Mouse (Mus musculus) liver, embryonic 14.5 days (tissue): ENCODE measurements around the gene Ccdc120.

ENCODE experiments used
- CTCF ChIP-seq: IDR thresholded peaks from 2 replicates; pipeline ENCODE4 v1.5.1; 2016; ENCODE audit warnings: antibody characterized with exemption, low read depth, control low read depth
- EP300 ChIP-seq: IDR thresholded peaks from 2 replicates; pipeline ENCODE4 v1.6.1; 2016; ENCODE audit warnings: antibody characterized with exemption, low read depth

GRCm38 (mm10) chrX:7790309-7790708 is 39.6 kb upstream of the Ccdc120 start:
- TF ChIP-seq CTCF: no peak
- no peak for TF ChIP-seq EP300
